Mouse (Mus musculus) limb, embryonic 10.5 days (tissue): ENCODE results near the gene Pbx1. TPM values are rescaled to one million over a fixed set of nuclear protein-coding genes. Genes with fewer than 3 reads are reported as not detected.

Experiments
- DNase-seq: peaks from one replicate; pipeline ENCODE4 v3.0.0-alpha.2; 2017; ENCODE audit warnings: low spot score
- H3K27ac ChIP-seq: fragments of 300-500 bp; sonication (generic); 2 replicates; pipeline ENCODE4 v1.5.1; 2016; ENCODE audit warnings: mild to moderate bottlenecking
- H3K27me3 ChIP-seq: fragments of 300-500 bp; sonication (generic); 2 replicates; pipeline ENCODE4 v1.6.1; 2016; ENCODE audit warnings: low read depth, mild to moderate bottlenecking; ENCODE audit not compliant: poor library complexity, severe bottlenecking
- H3K36me3 ChIP-seq: fragments of 300-500 bp; sonication (generic); 2 replicates; pipeline ENCODE4 v1.6.1; 2016; ENCODE audit warnings: mild to moderate bottlenecking, moderate library complexity
- H3K4me1 ChIP-seq: fragments of 300-500 bp; sonication (generic); 2 replicates; pipeline ENCODE4 v1.6.1; 2016
- H3K4me3 ChIP-seq: fragments of 300-500 bp; sonication (generic); 2 replicates; pipeline ENCODE4 v1.5.1; 2016; ENCODE audit warnings: mild to moderate bottlenecking, moderate library complexity
- H3K9me3 ChIP-seq: fragments of 300-500 bp; sonication (generic); replicated peaks from 2 replicates; pipeline ENCODE4 v1.6.1; 2016; ENCODE audit warnings: mild to moderate bottlenecking
- WGBS: fragments of 180-500 bp; shearing (Covaris S2); methylation state at CpG from one replicate; pipeline ENCODE4 v1.1.7; 2016; 5-methylcytosine and 5-hydroxymethylcytosine counted together
- polyA plus RNA-seq: library from polyadenylated mRNA; unstranded; fragments of >200 nt; fragmentation: Nextera tagmentation; extraction: Ambion mirVana; gene quantifications from 2 replicates; pipeline ENCODE4 v1.2.1, GENCODE M21; 2016

Pbx1 gene
- polyA plus RNA-seq, 1 experiment from 2014 or later, result 55.9 TPM

GRCm38 (mm10) chr1:168295782-168296181, 136.3 kb downstream of the Pbx1 start:
- H3K4me3 ChIP-seq, result no peak overlapping the region
- H3K36me3 ChIP-seq, result peaks cover 15% of the 10 kb centered on the region
- H3K27ac ChIP-seq, result no peak overlapping the region
- DNase-seq, result no peak
- H3K4me1 ChIP-seq, result peaks cover 40% of the 10 kb centered on the region
- no peaks in the 10 kb centered on the region for H3K9me3 ChIP-seq
- WGBS, result 85% methylated on average over 4 of the region's 4 CpGs
- no peaks in the 10 kb centered on the region for H3K27me3 ChIP-seq

GRCm38 (mm10) chr1:168293673-168294072, 138.4 kb downstream of the Pbx1 start:
- DNase-seq, result no peak
- 97% methylated on average over 1 of the region's 1 CpGs for WGBS
- H3K9me3 ChIP-seq, result no peaks in the 10 kb centered on the region

GRCm38 (mm10) chr1:168292106-168292505, 140.0 kb downstream of the Pbx1 start:
- no peak for DNase-seq
- Histone ChIP-seq H3K4me1 (peaks cover 57% of the 10 kb centered on the region), H3K36me3 (peaks cover 18% of the 10 kb centered on the region; the same call in 1 of the 2 replicates), H3K4me3 (no peak overlapping the region), H3K27ac (no peak overlapping the region), H3K27me3 (no peaks in the 10 kb centered on the region), H3K9me3 (no peaks in the 10 kb centered on the region)
- WGBS, result 90% methylated on average over 9 of the region's 9 CpGs

More at GRCm38 (mm10) chr1:168293673-168294072, 138.4 kb downstream of the Pbx1 start:
- Histone ChIP-seq H3K4me3 (no peak overlapping the region), H3K27ac (no peak overlapping the region), H3K36me3 (peaks cover 27% of the 10 kb centered on the region), H3K4me1 (peaks cover 44% of the 10 kb centered on the region), H3K27me3 (no peaks in the 10 kb centered on the region)

GRCm38 (mm10) chr1:168291643-168292040, 140.4 kb downstream of the Pbx1 start:
- Histone ChIP-seq H3K9me3 (no peaks in the 10 kb centered on the region), H3K4me3 (no peak overlapping the region), H3K36me3 (peaks cover 18% of the 10 kb centered on the region; the same call in 1 of the 2 replicates), H3K4me1 (peaks cover 56% of the 10 kb centered on the region), H3K27me3 (no peaks in the 10 kb centered on the region), H3K27ac (no peak overlapping the region)
- WGBS, result 87% methylated on average over 6 of the region's 6 CpGs
- no peak for DNase-seq

GRCm38 (mm10) chr1:168291001-168291642, 140.9 kb downstream of the Pbx1 start:
- Histone ChIP-seq H3K4me3 (no peak overlapping the region), H3K36me3 (peaks cover 18% of the 10 kb centered on the region; the same call in 1 of the 2 replicates), H3K9me3 (no peaks in the 10 kb centered on the region), H3K27ac (no peak overlapping the region), H3K4me1 (peaks cover 51% of the 10 kb centered on the region), H3K27me3 (no peaks in the 10 kb centered on the region)
- DNase-seq, result no peak
- 88% methylated on average over 11 of the region's 11 CpGs for WGBS

- H3K27ac ChIP-seq, result no peak overlapping the region
- WGBS, result 87% methylated on average over 8 of the region's 8 CpGs
- peaks cover 18% of the 10 kb centered on the region; the same call in 1 of the 2 replicates for H3K36me3 ChIP-seq
- H3K4me1 ChIP-seq, result peaks cover 50% of the 10 kb centered on the region
- H3K9me3 ChIP-seq, result no peaks in the 10 kb centered on the region
- no peak overlapping the region for H3K4me3 ChIP-seq
- H3K27me3 ChIP-seq, result no peaks in the 10 kb centered on the region
- no peak for DNase-seq
Measured at GRCm38 (mm10) chr1:168290236-168290985, 141.7 kb downstream of the Pbx1 start.

- H3K9me3 ChIP-seq, result no peaks in the 10 kb centered on the region
- H3K36me3 ChIP-seq, result peaks cover 18% of the 10 kb centered on the region; the same call in 1 of the 2 replicates
- no peak overlapping the region for H3K4me3 ChIP-seq
- no peaks in the 10 kb centered on the region for H3K27me3 ChIP-seq
- no peak for DNase-seq
- H3K4me1 ChIP-seq, result peaks cover 63% of the 10 kb centered on the region
- H3K27ac ChIP-seq, result peak overlapping the region; percentile 43; the same call in 1 of the 2 replicates
- WGBS, result 46% methylated on average over 10 of the region's 10 CpGs
Measured at GRCm38 (mm10) chr1:168288891-168289545, 143.1 kb downstream of the Pbx1 start.

GRCm38 (mm10) chr1:168287843-168288591, 144.1 kb downstream of the Pbx1 start:
- Histone ChIP-seq H3K9me3 (no peaks in the 10 kb centered on the region), H3K4me3 (no peak overlapping the region), H3K36me3 (peaks cover 18% of the 10 kb centered on the region; the same call in 1 of the 2 replicates), H3K27ac (peak overlapping the region; percentile 66), H3K27me3 (no peaks in the 10 kb centered on the region), H3K4me1 (peaks cover 73% of the 10 kb centered on the region)
- WGBS, result 57% methylated on average over 23 of the region's 23 CpGs
- no peak for DNase-seq

GRCm38 (mm10) chr1:168286862-168287650, 145.0 kb downstream of the Pbx1 start:
- Histone ChIP-seq H3K4me3 (no peak overlapping the region), H3K4me1 (peaks cover 75% of the 10 kb centered on the region)
- DNase-seq, result no peak

GRCm38 (mm10) chr1:168284566-168285141, 147.4 kb downstream of the Pbx1 start:
- no peaks in the 10 kb centered on the region for H3K9me3 ChIP-seq
- H3K27me3 ChIP-seq, result no peaks in the 10 kb centered on the region
- H3K36me3 ChIP-seq, result peaks cover 9% of the 10 kb centered on the region; the same call in 1 of the 2 replicates
- DNase-seq, result no peak
- H3K4me3 ChIP-seq, result no peak overlapping the region
- peaks cover 61% of the 10 kb centered on the region for H3K4me1 ChIP-seq
- H3K27ac ChIP-seq, result peak overlapping the region; percentile 19; the same call in 1 of the 2 replicates
- WGBS, result 56% methylated on average over 9 of the region's 9 CpGs

More at GRCm38 (mm10) chr1:168286862-168287650, 145.0 kb downstream of the Pbx1 start:
- peak overlapping the region; percentile 66; the same call in 1 of the 2 replicates for H3K27ac ChIP-seq
- no peaks in the 10 kb centered on the region for H3K9me3 ChIP-seq
- WGBS, result 64% methylated on average over 2 of the region's 2 CpGs
- H3K36me3 ChIP-seq, result peaks cover 18% of the 10 kb centered on the region; the same call in 1 of the 2 replicates
- no peaks in the 10 kb centered on the region for H3K27me3 ChIP-seq

- H3K27ac ChIP-seq, result no peak overlapping the region
Measured at GRCm38 (mm10) chr1:168283841-168284565, 148.1 kb downstream of the Pbx1 start.

More at GRCm38 (mm10) chr1:168283841-168284565, 148.1 kb downstream of the Pbx1 start:
- no peaks in the 10 kb centered on the region for H3K27me3 ChIP-seq
- no peaks in the 10 kb centered on the region for H3K9me3 ChIP-seq
- no peak for DNase-seq
- peaks cover 55% of the 10 kb centered on the region for H3K4me1 ChIP-seq
- peaks cover 10% of the 10 kb centered on the region; the same call in 1 of the 2 replicates for H3K36me3 ChIP-seq
- H3K4me3 ChIP-seq, result no peak overlapping the region
- WGBS, result 78% methylated on average over 15 of the region's 15 CpGs
